Mouse (Mus musculus) spleen, adult 2 months (tissue): Measurements from ENCODE around the gene Ly75. TPM values are rescaled to one million over a fixed set of nuclear protein-coding genes. Genes with fewer than 3 reads are reported as not detected.

Source experiments
- DNase-seq, 2 experiments: peaks; one replicate each; pipeline versions ENCODE4 v3.0.0 to v3.0.0-alpha.2; 2012 to 2021; ENCODE audit warnings: low spot score in 2 of 2, low read depth in 1 of 2
- H3K27ac ChIP-seq: fragments of 200-500 bp; 2 replicates; pipeline ENCODE4 v1.5.1; 2012; ENCODE audit warnings: low read length, inconsistent platforms; ENCODE audit not compliant: insufficient read depth
- H3K27me3 ChIP-seq: fragments of 200-500 bp; 2 replicates; pipeline ENCODE4 v1.6.1; 2012; ENCODE audit warnings: mild to moderate bottlenecking, moderate library complexity, low read length, inconsistent platforms; ENCODE audit not compliant: control insufficient read depth, insufficient read depth
- H3K36me3 ChIP-seq: fragments of 200-500 bp; 2 replicates; pipeline ENCODE4 v1.6.1; 2012; ENCODE audit warnings: mild to moderate bottlenecking, low read length, inconsistent platforms; ENCODE audit not compliant: control insufficient read depth, insufficient read depth
- H3K4me1 ChIP-seq: fragments of 200-500 bp; 2 replicates; pipeline ENCODE4 v1.6.1; 2011; ENCODE audit warnings: inconsistent platforms; ENCODE audit not compliant: control insufficient read depth, insufficient read depth, insufficient read length
- H3K4me3 ChIP-seq: fragments of 200-500 bp; 2 replicates; pipeline ENCODE4 v1.5.1; 2011; ENCODE audit warnings: mild to moderate bottlenecking, inconsistent platforms; ENCODE audit not compliant: insufficient read depth, insufficient read length; ENCODE audit errors: extremely low read depth
- CTCF ChIP-seq: fragments of 200-500 bp; IDR thresholded peaks from 2 replicates; pipeline ENCODE4 v1.5.1; 2011; ENCODE audit warnings: mild to moderate bottlenecking, inconsistent platforms; ENCODE audit not compliant: insufficient read depth, insufficient read length, insufficient replicate concordance; ENCODE audit errors: extremely low read depth
- POLR2A ChIP-seq: fragments of 200-500 bp; IDR thresholded peaks from 2 replicates; pipeline ENCODE4 v1.6.1; 2011; ENCODE audit warnings: low read depth, low read length, inconsistent platforms
- WGBS: fragments of 180-500 bp; shearing (Covaris S2); methylation state at CpG from one replicate; pipeline ENCODE4 v1.1.7; 2018; 5-methylcytosine and 5-hydroxymethylcytosine counted together
- polyA plus RNA-seq: library from polyadenylated mRNA; depleted of rRNA; stranded (reverse); fragments of >200 nt; gene quantifications from 2 replicates; pipeline ENCODE4 v1.2.3, GENCODE M21; 2012; rRNA removed

Ly75 gene
- polyA plus RNA-seq, 1 experiment: 2.3 TPM

DNA sequence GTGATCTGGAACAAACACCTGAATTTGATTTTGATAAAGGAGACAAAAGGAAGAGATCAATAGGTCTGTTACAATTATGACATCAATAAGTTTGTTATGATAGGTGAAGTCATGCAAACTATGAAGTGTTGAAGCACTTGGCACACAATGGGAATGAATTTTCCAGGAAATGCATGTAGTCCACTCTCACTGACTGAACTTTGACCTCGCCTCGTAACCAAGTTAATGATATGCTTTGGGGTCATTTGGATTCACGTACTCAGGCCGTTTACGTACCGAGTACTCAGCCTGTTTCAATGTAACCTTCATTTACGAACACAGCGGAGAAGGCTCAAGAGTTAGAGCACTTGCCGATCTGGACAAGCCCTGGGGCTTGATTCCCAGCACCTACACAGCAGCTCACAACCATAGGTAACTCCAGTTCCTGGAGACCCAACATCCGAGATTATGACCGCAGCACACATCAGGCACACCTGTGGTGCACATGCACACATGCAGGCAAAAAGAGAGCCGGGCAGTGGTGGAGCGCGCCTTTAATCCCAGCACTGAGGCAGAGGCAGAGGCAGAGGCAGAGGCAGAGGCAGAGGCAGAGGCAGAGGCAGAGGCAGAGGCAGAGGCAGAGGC, 113.1 kb downstream of the Ly75 start:
- Histone ChIP-seq H3K4me1 (no peaks in the 10 kb centered on the region), H3K27me3 (no peaks in the 10 kb centered on the region), H3K27ac (no peak overlapping the region), H3K36me3 (no peaks in the 10 kb centered on the region), H3K4me3 (no peak overlapping the region)
- 95% methylated on average over 14 of the region's 14 CpGs for WGBS
- TF ChIP-seq POLR2A: no peak
- no peak for TF ChIP-seq CTCF
- no peak for DNase-seq

DNA sequence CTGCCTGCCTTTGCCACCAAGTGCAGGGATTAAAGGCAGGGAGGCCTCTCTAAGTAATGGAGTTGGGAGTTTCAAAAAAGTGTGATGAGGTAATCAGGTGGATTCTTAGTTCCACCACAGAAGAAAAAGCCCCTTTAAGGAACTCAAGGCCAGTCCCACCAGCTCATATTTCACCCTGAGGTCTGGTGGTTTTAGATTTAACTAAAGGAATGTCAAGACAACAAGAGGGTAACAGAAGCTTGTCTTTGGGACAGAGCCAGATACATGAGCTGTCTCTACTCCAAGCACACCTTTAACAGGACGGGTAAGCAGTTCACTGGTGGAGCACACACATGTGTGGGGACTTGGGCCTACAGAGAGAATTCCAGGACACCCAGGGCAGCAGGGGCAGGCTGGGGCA, 115.5 kb downstream of the Ly75 start:
- H3K36me3 ChIP-seq: no peaks in the 10 kb centered on the region
- TF ChIP-seq CTCF: no peak
- TF ChIP-seq POLR2A: no peak
- H3K27me3 ChIP-seq: no peaks in the 10 kb centered on the region
- H3K4me1 ChIP-seq: no peaks in the 10 kb centered on the region
- H3K27ac ChIP-seq: no peak overlapping the region
- DNase-seq: no peak
- H3K4me3 ChIP-seq: no peak overlapping the region
- 88% methylated on average over 1 of the region's 1 CpGs for WGBS

DNA sequence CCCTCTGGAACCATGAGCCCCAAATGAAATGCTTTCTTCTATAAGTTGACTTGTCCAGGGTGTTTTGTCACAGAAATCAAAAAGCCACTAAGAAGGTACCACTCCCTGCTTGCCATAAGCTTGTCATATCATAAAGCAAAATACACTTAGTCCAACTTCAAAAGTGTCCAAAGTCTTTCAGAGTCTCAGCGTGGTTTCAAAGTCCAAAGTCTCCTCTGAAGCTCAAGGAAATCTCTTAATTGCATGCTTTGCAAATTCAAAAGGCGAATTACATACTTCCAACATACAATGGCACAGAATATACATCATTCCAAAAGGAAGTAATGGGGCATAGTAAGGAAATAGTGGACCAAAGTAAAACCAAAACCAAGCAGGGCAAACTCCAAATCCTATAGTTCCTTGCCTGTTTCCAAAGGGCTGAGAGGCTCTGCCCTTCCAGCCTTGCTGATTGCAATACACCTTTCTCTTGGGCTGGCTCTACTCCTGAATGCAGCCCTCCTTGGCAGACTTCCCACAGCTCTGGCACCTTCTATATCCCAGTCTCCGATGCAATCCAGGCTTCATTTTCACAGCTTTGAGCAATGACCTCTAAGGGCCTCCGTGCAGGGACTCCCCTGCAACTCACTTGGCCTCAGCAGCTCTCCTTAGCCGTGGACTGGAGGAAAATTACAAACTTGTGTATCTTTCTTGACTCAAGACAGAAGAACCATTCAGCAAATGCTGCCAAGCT, 122.3 kb downstream of the Ly75 start:
- 90% methylated on average over 5 of the region's 5 CpGs for WGBS
- Histone ChIP-seq H3K4me3 (no peak overlapping the region), H3K27me3 (no peaks in the 10 kb centered on the region), H3K36me3 (no peaks in the 10 kb centered on the region), H3K27ac (no peak overlapping the region), H3K4me1 (no peaks in the 10 kb centered on the region)
- TF ChIP-seq CTCF (no peak), POLR2A (no peak)
- DNase-seq: no peak

DNA sequence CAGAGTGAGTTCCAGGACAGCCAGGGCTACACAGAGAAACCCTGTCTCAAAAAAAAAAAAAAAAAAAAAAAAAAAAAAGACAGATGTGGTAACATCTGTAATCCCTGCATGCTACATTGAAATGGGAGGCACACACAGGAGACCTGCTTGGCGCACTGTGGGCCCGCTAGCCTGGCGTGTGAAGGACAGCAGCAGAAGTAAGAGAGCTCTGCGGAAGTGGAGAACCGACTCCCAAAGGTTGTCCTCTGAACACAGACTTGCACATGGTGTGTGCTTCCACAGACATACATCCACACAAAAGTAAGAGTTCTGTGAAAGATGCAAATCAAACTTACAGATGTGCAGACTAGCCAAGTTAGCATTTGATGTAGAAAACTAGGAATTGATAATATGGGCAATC, 123.9 kb downstream of the Ly75 start:
- WGBS: 92% methylated on average over 5 of the region's 5 CpGs
- Histone ChIP-seq H3K4me1 (no peaks in the 10 kb centered on the region), H3K27me3 (no peaks in the 10 kb centered on the region), H3K4me3 (no peak overlapping the region), H3K36me3 (no peaks in the 10 kb centered on the region), H3K27ac (no peak overlapping the region)
- DNase-seq: no peak
- TF ChIP-seq POLR2A (no peak), CTCF (no peak)

DNA sequence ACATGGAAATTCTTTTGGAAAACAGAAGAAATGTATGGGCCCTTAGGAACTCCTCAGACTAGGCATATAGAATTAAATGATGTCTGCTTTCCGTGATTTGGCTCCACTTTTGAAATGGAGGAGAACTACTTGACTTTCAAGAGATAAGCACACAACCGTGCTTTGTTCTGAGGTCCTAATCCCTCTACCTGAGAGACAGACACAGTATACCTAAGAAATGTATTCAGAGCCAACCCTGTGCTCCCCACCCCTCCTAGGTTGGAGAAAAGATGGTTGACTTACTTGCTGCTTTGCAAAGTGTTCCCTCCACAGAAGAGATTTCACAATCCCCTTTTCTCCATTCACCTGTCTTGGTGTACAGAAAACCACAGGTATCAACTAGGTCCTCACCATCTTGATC, 126.4 kb downstream of the Ly75 start:
- DNase-seq: no peak
- TF ChIP-seq POLR2A (no peak), CTCF (no peak)
- Histone ChIP-seq H3K36me3 (no peaks in the 10 kb centered on the region; the same call in 1 of the 2 replicates), H3K4me3 (no peak overlapping the region), H3K27ac (no peak overlapping the region), H3K4me1 (no peaks in the 10 kb centered on the region), H3K27me3 (no peaks in the 10 kb centered on the region)
- 92% methylated on average over 2 of the region's 2 CpGs for WGBS

DNA sequence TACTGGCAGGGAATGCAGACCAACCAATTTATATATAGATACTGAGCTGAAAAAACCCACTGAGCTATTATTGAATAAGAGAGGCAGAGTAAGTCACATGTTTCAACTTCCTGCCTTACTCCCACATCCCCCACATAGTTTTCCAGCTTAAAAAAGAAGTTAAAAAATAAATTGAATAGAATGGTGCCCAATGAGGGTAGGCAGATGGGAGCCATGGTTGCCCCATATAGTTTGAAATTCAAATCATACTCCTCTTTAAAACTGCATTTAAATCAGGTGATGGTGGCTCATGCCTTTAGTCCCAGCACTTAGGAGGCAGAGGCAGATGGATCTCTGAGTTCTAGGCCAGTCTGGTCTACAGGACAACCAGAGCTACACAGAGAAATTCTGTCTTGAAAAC, 129.6 kb downstream of the Ly75 start:
- H3K36me3 ChIP-seq: peaks cover 8% of the 10 kb centered on the region
- TF ChIP-seq POLR2A (no peak), CTCF (no peak)
- no peaks in the 10 kb centered on the region for H3K4me1 ChIP-seq
- DNase-seq: no peak
- no peak overlapping the region for H3K27ac ChIP-seq
- H3K27me3 ChIP-seq: no peaks in the 10 kb centered on the region
- no peak overlapping the region for H3K4me3 ChIP-seq

DNA sequence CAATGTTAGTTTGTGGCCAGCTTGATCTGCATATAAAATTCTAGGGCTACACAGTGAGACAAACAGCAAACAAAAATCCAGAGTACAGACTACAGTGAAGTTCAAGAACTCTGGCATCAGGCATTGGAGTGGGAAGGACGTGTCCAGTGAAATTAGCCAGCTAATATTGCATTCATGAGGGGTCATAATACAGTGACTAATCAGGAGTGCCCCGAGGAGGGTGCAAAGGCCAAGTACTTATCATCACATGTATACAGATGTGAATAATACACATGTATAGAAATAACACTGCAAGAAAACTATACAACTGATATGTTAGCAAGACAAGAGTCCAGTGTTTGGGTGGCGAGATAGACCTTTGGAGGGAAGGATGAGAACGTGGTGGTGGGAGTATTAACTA, 130.3 kb downstream of the Ly75 start:
- Histone ChIP-seq H3K4me3 (no peak overlapping the region), H3K36me3 (peaks cover 8% of the 10 kb centered on the region), H3K27me3 (no peaks in the 10 kb centered on the region), H3K4me1 (no peaks in the 10 kb centered on the region), H3K27ac (no peak overlapping the region)
- TF ChIP-seq POLR2A (no peak), CTCF (no peak)
- WGBS: 91% methylated on average over 4 of the region's 4 CpGs
- DNase-seq: no peak

Other genes starting within 250 kb of the Ly75 start
- 12.6 and 13.7 TPM in 2 replicates for gene Baz2b, start 173.5 kb downstream of the Ly75 start, polyA plus RNA-seq
- 6.0 and 6.4 TPM in 2 replicates for gene March7, start 173.4 kb downstream of the Ly75 start, polyA plus RNA-seq
- 15.3 and 16.9 TPM in 2 replicates for gene Cd302, start 98.8 kb downstream of the Ly75 start, polyA plus RNA-seq
- 1.4 and 2.3 TPM in 2 replicates for gene Pla2r1, start 170.0 kb upstream of the Ly75 start, polyA plus RNA-seq